Mouse (Mus musculus): ENCODE measurements around the gene Gclm.
A peak's percentile ranks its signal among the peaks of the same experiment; 100 is the strongest.
"Not testable (repeated sequence)": the region's sequence is repeated elsewhere in the genome, so short reads cannot be mapped to it uniquely, and the experiment has no call there.

The Gclm gene

GRCm38 (mm10) chr3:122242876-122243275 is 2.5 kb upstream of the Gclm start:
- DNase-seq (ENCODE audit: low spot score), result no peak

- DNase-seq (ENCODE audit: low spot score), result no peak
These were observed 1.8 kb upstream of the Gclm start for GRCm38 (mm10) chr3:122243416-122244167.

DNA sequence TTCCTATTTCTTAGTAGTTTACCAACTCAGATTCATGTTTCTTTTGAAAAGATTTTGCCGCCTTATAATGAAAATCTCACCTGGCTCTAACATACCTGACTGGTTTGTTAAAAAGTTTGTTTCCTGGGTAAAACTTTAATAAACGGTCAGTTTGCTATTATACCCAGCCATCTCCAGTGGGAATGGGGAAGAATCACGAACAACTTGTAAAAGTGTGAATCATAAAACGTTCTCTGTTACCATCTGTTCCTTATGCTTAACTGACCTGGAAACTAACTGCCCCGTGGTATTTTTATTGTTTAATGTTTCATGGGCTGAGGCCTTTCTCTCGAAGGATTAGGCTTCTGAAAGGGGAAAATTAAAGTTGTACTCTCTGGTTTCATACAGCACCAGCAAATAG is 598 bp upstream of the Gclm start:
- no peak for DNase-seq (ENCODE audit: low spot score)

GRCm38 (mm10) chr3:122245878-122246332 is 548 bp downstream of the Gclm start:
- peak; percentile 50 for DNase-seq (ENCODE audit: low spot score)

DNA sequence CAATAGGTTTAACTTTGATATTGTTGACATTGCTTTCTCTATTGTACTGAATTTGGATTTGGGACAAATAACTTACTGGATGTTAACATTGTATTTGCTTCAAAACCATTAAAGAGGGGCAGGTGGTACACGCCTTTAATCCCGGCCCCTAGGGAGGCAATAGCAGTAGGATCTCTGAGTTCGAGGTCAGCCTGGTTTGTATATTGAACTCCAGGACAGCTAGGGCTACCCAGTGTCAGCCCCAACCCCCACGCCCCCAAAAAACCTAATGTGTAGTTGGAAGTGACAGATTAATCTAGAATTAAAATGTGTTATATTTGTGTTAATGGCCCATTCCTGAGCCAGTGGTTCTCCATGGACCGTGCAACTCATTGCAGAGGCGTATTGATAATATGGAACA is 1.0 kb downstream of the Gclm start:
- no peak for DNase-seq (ENCODE audit: low spot score)

DNA sequence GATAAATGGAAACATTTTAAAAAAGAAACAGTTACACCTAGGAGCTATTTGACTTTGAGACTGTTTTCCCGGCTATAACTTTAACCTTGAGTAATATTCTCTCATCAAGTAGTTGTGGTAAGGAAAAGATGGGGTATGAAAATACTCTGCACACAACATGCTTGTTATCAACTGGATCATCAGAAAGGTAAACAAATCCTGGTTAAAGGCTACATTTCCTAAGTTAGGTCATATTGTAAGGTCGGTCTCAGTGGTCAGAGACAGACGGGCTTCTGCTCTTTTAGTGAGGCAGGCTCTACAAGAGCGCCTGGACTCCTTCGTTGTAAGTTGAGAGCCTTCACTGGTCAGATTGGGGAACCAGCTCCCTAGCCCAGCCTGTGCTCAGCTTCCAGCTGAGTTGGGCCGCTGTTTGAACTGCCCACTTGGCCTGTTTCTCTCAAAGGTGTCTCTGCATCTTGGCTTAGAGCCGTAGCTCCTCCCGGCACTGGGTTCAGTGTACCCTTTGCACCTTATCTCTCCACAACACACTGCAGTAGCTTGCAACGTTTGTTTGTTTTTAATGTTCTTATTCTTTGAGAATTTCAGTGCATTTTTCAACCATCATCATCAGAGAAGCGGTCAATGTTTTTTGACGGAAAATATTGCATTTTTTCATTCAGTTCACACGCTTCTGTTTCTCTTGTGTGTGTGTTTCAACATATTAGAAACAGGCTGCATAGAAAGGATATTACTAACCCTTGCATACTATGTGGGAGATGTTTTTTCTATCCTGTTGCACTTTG is 1.8 kb downstream of the Gclm start:
- no peak for DNase-seq (ENCODE audit: low spot score)

DNA sequence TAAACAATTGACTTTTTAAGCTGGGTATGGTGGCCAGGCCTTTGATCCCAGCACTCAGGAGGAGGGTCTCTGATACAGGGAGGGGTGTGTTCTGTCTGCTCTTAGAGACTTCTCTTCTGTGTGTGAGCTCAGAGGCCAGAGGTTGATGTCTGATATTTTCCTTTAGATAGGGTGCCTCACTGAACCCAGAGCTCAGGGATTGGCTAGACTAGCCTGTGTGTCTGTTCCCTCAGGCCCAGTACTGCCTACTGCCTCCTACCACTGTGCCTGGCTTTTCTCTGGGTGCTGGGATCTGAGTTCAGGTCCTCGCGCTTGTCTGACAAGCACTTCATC is 2.4 kb downstream of the Gclm start:
- no peak for DNase-seq (ENCODE audit: low spot score)

DNA sequence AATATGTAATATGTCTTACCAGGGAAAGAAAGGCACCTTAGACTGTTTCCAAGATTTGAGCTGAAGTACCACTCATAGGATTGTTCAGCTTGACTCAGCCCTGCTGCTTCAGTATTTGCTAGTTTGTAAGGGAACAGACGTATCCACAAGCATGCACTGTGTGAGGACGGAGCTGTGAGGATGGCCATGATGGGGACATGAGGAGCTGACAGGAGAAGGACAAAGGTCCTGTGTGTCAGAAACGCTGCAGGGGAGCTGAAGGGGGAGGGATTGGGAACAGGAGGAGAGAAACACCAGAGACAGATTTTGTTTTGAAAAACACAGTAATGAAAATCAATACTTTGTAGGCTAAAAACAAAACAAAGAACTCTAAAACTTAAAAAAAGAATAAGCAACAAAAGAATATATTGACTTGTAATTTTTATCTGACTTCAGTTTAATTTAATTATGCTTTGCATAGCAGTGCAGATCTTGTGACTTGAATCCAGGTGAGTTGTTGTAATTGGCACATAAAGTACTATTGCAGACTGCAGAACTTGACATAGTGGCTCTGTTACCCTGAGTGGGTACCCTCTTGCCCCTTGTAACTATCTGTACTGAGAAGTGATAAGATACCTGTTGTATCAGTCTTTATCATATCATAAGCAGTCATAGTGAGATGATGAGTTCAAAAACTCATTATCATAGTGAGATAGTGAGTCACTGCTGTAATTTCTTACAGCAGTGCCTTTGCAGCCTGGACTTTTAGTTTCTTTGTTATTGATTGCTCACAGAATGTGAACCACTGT is 7.3 kb downstream of the Gclm start:
- DNase-seq (ENCODE audit: low spot score), result no peak

GRCm38 (mm10) chr3:122254050-122254449 is 8.7 kb downstream of the Gclm start:
- DNase-seq (ENCODE audit: low spot score), result not testable (repeated sequence)

DNA sequence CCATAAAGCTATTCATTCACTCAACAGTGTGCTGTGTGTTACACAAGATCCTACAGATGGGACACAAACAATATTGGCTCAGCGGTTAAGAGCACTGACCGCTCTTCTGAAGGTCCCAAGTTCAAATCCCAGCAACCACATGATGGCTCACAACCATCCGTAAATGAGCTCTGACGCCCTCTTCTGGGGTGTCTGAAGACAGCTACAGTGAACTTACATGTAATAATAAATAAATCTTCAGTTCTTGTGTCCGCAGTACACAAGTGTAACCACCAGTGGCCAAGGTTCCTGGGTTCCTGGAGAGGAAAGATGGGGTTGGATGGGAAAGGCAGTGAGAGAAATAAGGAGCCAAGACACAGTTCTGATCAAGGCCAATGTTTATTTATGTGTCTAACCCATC is 24.6 kb downstream of the Gclm start:
- no peak for DNase-seq (ENCODE audit: low spot score)

DNA sequence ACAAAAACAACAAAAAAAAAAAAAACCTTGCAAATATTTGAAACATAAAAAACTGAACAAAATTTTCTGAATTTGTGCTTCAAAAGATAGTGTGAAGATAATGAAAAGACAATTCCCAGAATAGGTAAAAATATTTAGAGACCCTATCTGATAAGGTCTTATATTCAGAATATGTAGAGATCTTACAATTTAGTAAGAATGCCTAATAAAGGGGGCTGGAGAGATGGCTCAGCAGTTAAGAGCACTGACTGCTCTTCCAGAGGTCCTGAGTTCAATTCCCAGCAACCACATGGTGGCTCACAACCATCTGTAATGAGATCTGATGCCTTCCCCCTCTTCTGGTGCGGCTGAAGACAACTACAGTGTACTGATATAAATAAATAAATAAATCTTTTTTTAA is 27.2 kb downstream of the Gclm start:
- DNase-seq (ENCODE audit: low spot score), result not testable (repeated sequence)

GRCm38 (mm10) chr3:122273407-122274240 is 28.3 kb downstream of the Gclm start:
- DNase-seq (ENCODE audit: low spot score), result no peak

- DNase-seq (ENCODE audit: low spot score), result peak; percentile 93
These were observed 29.1 kb downstream of the Gclm start, which contains the start of gene Dnttip2 for GRCm38 (mm10) chr3:122274241-122275024. TSS of gene Dnttip2 (plus strand) at chr3:122274388.

DNA sequence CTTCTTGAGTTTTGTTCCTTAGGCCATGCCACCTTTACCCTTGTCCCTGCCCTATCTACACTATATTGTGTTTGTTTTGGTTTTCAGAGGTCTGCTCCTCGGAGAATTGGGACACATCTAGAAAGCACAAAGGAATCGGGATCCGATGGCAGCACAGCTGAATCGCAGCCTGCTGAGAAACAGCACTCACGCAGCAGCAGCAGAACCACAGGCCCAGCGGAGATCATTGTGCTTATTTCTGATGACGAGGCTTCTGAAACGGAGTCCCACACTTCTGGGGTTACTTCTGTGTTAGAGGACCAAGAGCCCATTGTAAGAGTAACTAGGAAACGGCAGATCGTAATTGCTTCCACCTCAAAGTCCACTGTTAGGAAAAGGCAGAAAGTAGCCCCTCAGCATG is 29.8 kb downstream of the Gclm start:
- DNase-seq (ENCODE audit: low spot score), result no peak

DNA sequence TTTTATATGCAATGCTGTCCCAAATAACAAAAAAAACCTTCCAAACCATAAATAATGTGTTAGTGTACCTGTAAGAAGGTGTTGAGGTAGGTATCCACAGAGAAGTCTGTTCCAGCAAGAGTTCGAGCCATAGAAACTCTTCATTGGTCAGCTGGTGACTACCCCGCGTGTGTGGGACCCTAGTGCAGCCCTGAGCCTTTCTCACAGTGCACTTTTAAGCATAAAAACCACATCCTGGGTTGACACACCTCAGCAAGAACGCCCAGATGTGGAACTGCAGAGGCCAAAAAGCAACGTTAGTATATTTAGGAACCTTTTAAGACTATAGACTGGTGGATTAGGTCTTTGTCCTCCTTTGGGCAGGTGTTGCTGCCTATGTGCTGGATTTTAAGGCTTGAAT is 41.8 kb downstream of the Gclm start:
- no peak for DNase-seq (ENCODE audit: low spot score)

GRCm38 (mm10) chr3:122288613-122289195 is 43.3 kb downstream of the Gclm start:
- DNase-seq (ENCODE audit: low spot score), result no peak

- not testable (repeated sequence) for DNase-seq (ENCODE audit: low spot score)
These were observed 44.0 kb downstream of the Gclm start for GRCm38 (mm10) chr3:122289344-122289743.

- DNase-seq (ENCODE audit: low spot score), result peak; percentile 72
These were observed 45.3 kb downstream of the Gclm start for GRCm38 (mm10) chr3:122290696-122291095.

DNA sequence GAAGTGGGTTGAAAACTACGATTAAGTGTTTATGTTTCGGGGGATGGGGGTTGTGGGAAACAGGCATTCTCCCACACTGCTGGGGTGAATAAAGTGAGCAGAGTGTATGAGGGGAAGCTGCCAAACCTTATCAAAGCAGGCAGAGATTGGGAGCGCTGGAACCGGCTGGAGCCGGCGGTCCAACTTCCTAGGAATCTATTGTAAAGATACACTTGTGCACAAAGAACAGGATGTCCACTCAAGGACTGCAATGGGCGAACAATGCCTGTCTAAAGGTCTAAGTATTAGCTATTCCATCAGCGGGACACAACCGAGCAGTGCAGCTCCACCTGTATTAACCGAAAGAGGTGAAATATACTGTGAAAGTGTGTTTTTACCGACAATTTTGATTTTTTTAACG is 46.5 kb downstream of the Gclm start:
- peak; percentile 26 for DNase-seq (ENCODE audit: low spot score)

Measured in lung, postnatal 25 days (tissue).